Mouse (Mus musculus): ENCODE results near the gene F2rl2.

DNA sequence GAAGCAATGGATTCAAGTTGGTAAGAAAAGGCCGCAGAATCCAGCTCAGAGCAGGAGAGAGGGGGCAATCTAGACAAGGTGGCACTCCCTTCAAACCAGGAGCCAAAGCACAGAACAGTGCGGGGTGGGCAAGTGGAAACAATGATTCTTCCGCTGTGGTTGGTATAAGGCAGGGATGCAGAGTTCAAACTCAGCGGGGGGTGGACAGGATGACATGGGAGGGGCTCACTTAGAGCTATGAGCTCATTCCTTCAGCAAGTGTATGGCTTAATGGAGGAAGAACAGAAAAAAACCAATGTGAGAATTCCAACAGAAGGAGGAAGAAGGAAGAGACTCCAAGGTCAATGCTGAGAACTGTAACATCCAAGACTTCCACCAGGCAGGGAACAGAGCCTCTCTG, 33.8 kb downstream of the F2rl2 start:
- TF ChIP-seq POLR2A (IDR thresholded peaks at IDR 0.05; ENCODE audit: insufficient read depth, low read length) (no peak), CTCF (IDR thresholded peaks at IDR 0.05; ENCODE audit: low read depth, low read length) (no peak)
